Comparison of ENCODE assay signal across 7 mouse cellular contexts in the genomic region with DNA sequence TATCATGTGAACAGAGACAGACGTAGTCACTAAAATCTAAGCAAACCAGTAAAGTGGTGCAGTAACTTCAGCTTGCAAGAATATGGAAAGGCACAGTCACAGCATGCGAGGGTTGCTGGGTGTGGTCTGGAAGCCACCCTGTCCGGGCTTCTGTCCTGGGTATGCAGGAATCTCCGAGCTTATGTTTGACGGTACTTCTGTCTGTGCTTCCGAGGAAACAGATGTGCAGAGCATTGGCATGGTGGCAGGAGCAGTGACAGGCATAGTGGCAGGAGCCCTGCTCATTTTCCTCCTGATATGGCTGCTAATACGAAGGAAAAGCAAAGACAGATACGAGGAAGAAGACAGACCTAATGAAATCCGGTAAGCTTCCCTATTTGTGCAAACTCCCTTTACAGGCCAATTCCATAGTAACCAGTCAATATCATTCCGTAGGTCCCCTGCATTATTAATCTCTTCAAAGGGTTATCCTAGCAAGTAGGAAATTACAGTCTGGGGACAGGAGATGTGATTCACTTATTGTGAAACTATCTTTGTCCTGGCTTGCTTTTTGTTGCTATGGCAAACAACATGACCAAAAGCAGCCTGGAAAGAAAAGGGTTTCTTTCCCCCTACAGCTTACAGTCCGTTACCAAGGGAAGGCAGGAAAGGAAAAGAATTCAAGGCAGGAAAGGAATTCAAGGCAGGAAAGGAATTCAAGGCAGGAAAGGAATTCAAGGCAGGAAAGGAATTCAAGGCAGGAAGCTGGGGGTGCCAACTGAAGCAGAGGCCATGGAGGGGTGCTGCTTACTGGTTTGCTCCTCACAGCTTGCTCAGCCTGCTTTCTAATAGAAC. TPM values are rescaled to one million over a fixed set of nuclear protein-coding genes. Genes with fewer than 3 reads are reported as not detected.
DNase-seq lines count a peak whose midpoint lies in the region; ATAC-seq lines count a peak whose summit lies in the region.

No protein-coding gene starts in this region.

- no peak overlapping the region for H3K4me2 ChIP-seq in limb, embryonic 13.5 days (replicated peaks)
- H3K4me2 ChIP-seq in heart, embryonic 16.5 days (ENCODE audit: low read depth, low read length): no peak overlapping the region

- peak overlapping the region; percentile 6; the same call in 1 of the 2 replicates for H3K27ac ChIP-seq in limb, embryonic 13.5 days
- H3K27ac ChIP-seq in limb, embryonic 10.5 days: no peak overlapping the region
- peak overlapping the region; percentile 96 for H3K27ac ChIP-seq in brown adipose tissue, adult 24 weeks (replicated peaks; ENCODE audit: low read depth, low read length)
- peak overlapping the region; percentile 81 for H3K27ac ChIP-seq in heart, embryonic 16.5 days (ENCODE audit: low read length)

- intact Hi-C loops in left cerebral cortex, postnatal 4 days (cut with DNase I): no loop called here

- no peak for ATAC-seq in limb, embryonic 13.5 days (ENCODE audit: low FRiP score, low read depth)
- ATAC-seq in heart, embryonic 16.5 days (replicated peaks; ENCODE audit: extremely low read depth, insufficient read depth, low FRiP score): 0 out of 2 replicates have a peak, but pooled peaks have one; percentile 12

- H3K27me3 ChIP-seq in limb, embryonic 13.5 days: no peaks in the 10 kb centered on the region
- H3K27me3 ChIP-seq in limb, embryonic 10.5 days (ENCODE audit: low read depth, poor library complexity, severe bottlenecking): no peaks in the 10 kb centered on the region
- H3K27me3 ChIP-seq in heart, embryonic 16.5 days (ENCODE audit: control insufficient read depth, insufficient read depth, low read length): no peaks in the 10 kb centered on the region

- H3K4me1 ChIP-seq in limb, embryonic 13.5 days: peaks cover 11% of the 10 kb centered on the region
- H3K4me1 ChIP-seq in limb, embryonic 10.5 days: peaks cover 24% of the 10 kb centered on the region
- H3K4me1 ChIP-seq in brown adipose tissue, adult 24 weeks (ENCODE audit: control insufficient read depth, insufficient read depth, insufficient read length, low read length): peaks cover 24% of the 10 kb centered on the region
- H3K4me1 ChIP-seq in heart, embryonic 16.5 days (ENCODE audit: control insufficient read depth, insufficient read depth, low read length): peaks cover 17% of the 10 kb centered on the region

- DNase-seq in limb, embryonic 10.5 days (ENCODE audit: low spot score): no peak
- peak; percentile 34 to 50 for DNase-seq in lung, postnatal 4 days
- no peak for DNase-seq in left cerebral cortex, adult 18-20 months (ENCODE audit: low spot score in 2 of 2)
- DNase-seq in left cerebral cortex, postnatal 4 days: no peak

- H3K9ac ChIP-seq in limb, embryonic 13.5 days: no peak overlapping the region
- no peak overlapping the region for H3K9ac ChIP-seq in heart, embryonic 16.5 days (ENCODE audit: low read length)

- H3K36me3 ChIP-seq in limb, embryonic 13.5 days: peaks cover 58% of the 10 kb centered on the region
- peaks cover 66% of the 10 kb centered on the region for H3K36me3 ChIP-seq in limb, embryonic 10.5 days
- H3K36me3 ChIP-seq in heart, embryonic 16.5 days (ENCODE audit: control insufficient read depth, insufficient read depth): no peaks in the 10 kb centered on the region

- 81% methylated on average over 11 of the region's 11 CpGs for WGBS in limb, embryonic 13.5 days
- 87% methylated on average over 11 of the region's 11 CpGs for WGBS in limb, embryonic 10.5 days
- WGBS in heart, embryonic 16.5 days: 62% methylated on average over 11 of the region's 11 CpGs

- no peaks in the 10 kb centered on the region for H3K9me3 ChIP-seq in limb, embryonic 13.5 days
- no peaks in the 10 kb centered on the region for H3K9me3 ChIP-seq in limb, embryonic 10.5 days (replicated peaks)
- no peaks in the 10 kb centered on the region for H3K9me3 ChIP-seq in heart, embryonic 16.5 days (replicated peaks; ENCODE audit: control insufficient read depth, low read length)

- no peak overlapping the region for H3K4me3 ChIP-seq in limb, embryonic 13.5 days
- H3K4me3 ChIP-seq in limb, embryonic 10.5 days: no peak overlapping the region
- H3K4me3 ChIP-seq in brown adipose tissue, adult 24 weeks (ENCODE audit: insufficient read depth, low read depth, low read length): 0 out of 2 replicates have a peak overlapping the region, but pooled peaks have one; percentile 19
- H3K4me3 ChIP-seq in heart, embryonic 16.5 days (ENCODE audit: low read length): no peak overlapping the region

RNA-seq across cellular contexts. Expression of a gene that starts 19.7 kb away (rescaled TPM):
- 2,194 and 2,567 TPM in 2 replicates for polyA plus RNA-seq in limb, embryonic 13.5 days (2015; fragmentation: Nextera tagmentation; extraction: Ambion mirVana)
- polyA plus RNA-seq in limb, embryonic 10.5 days (2016; fragmentation: Nextera tagmentation; extraction: Ambion mirVana): 3,450 and 4,164 TPM in 2 replicates
- 688 and 2,704 TPM in 2 replicates for polyA plus RNA-seq in brown adipose tissue, adult 24 weeks (2012; ENCODE audit: insufficient read depth, insufficient read length, missing spikeins)
- polyA plus RNA-seq in heart, embryonic 16.5 days (2015; fragmentation: Nextera tagmentation; extraction: Ambion mirVana): 2,017 and 2,064 TPM in 2 replicates
- 1,000 to 10,000 TPM; 2,352 to 2,482 TPM for total RNA-seq in left cerebral cortex, adult 18-20 months (2021)
- total RNA-seq in left cerebral cortex, postnatal 4 days (2021): 1,000 to 10,000 TPM; 2,038 to 2,082 TPM

Comparison
In these comparisons a context has a peak if more than half of its experiments do, and no peak if none do; other contexts are left out.
1. DNase-seq: peak in lung, postnatal 4 days (2 of 2); none in limb, embryonic 10.5 days (single experiment), left cerebral cortex, adult 18-20 months (0 of 2) and left cerebral cortex, postnatal 4 days (single experiment).